Mouse (Mus musculus): Measurements from ENCODE around the gene Polr2c. TPM values are rescaled to one million over a fixed set of nuclear protein-coding genes. Genes with fewer than 3 reads are reported as not detected.
A peak's percentile ranks its signal among the peaks of the same experiment; 100 is the strongest.

Polr2c gene
- total and polyA plus RNA-seq, 3 experiments, result 93.2 to 141 (median 120) TPM

GRCm38 (mm10) chr8:94916960-94917324 is 59.7 kb downstream of the Polr2c start:
- Histone ChIP-seq H3K79me2 (replicated peaks; ENCODE audit: control insufficient read depth, extremely low read depth, insufficient read depth, poor library complexity, severe bottlenecking) (no peaks in the 10 kb centered on the region), H3K27ac (ENCODE audit: insufficient read depth, low read depth) (no peak overlapping the region), H3K4me3 (replicated peaks in 1 of 3; ENCODE audit: low read depth in 2 of 3, low read length in 2 of 3, poor library complexity in 1 of 3) (peak overlapping the region; percentile 44 to 62 (median 59)), H3K4me1 (ENCODE audit: control insufficient read depth in 1 of 2, insufficient read depth in 2 of 2) (peaks cover 12 to 35% of the 10 kb centered on the region in 2 experiments), H3K27me3 (replicated peaks) (peaks cover 1% of the 10 kb centered on the region), H3K4me2 (ENCODE audit: insufficient read depth, low read depth, poor library complexity, severe bottlenecking) (peak overlapping the region; percentile 53), H3K9ac (ENCODE audit: insufficient read depth, low read depth) (peak overlapping the region; percentile 18; the same call in 1 of the 2 replicates), H3K36me3 (replicated peaks in 1 of 2; ENCODE audit: control insufficient read depth in 1 of 2, insufficient read depth in 1 of 2, low read length in 1 of 2) (peaks cover 10 to 15% of the 10 kb centered on the region in 2 experiments), H3K9me3 (replicated peaks; ENCODE audit: low read length) (peaks cover 7% of the 10 kb centered on the region)
- DNase-seq (ENCODE audit: extremely low read depth), result no peak
- in situ Hi-C loops (cut with MboI; ENCODE audit: low pct_ligation_motif_present, low pct_unique_long_range_greater_than_20kb, low sequenced_read_pairs) (no loop called here), dilution Hi-C loops (cut with MboI; ENCODE audit: extremely low pct_ligation_motif_present, extremely low pct_unique_long_range_greater_than_20kb, low sequenced_read_pairs) (no loop called here)
- TF ChIP-seq MAFK (IDR thresholded peaks at IDR 0.05; ENCODE audit: insufficient replicate concordance, low read length) (no peak), TBP (conservative IDR thresholded peaks at IDR 0.05; ENCODE audit: low read depth, low read length) (no peak), JUN (IDR thresholded peaks at IDR 0.05; ENCODE audit: insufficient read depth, low read depth, low read length) (no peak), UBTF (IDR thresholded peaks at IDR 0.05; ENCODE audit: low read depth, low read length) (no peak), SIN3A (IDR thresholded peaks at IDR 0.05; ENCODE audit: low read length) (no peak), ZMIZ1 (IDR thresholded peaks at IDR 0.05; ENCODE audit: low read depth, low read length) (no peak)

GRCm38 (mm10) chr8:94917352-94917751 is 60.1 kb downstream of the Polr2c start:
- Histone ChIP-seq H3K4me1 (ENCODE audit: control insufficient read depth in 1 of 2, insufficient read depth in 2 of 2) (peaks cover 12 to 35% of the 10 kb centered on the region in 2 experiments), H3K79me2 (replicated peaks; ENCODE audit: control insufficient read depth, extremely low read depth, insufficient read depth, poor library complexity, severe bottlenecking) (no peaks in the 10 kb centered on the region), H3K27ac (ENCODE audit: insufficient read depth, low read depth) (no peak overlapping the region), H3K9me3 (replicated peaks; ENCODE audit: low read length) (peaks cover 7% of the 10 kb centered on the region), H3K27me3 (replicated peaks) (peaks cover 1% of the 10 kb centered on the region), H3K4me3 (replicated peaks in 1 of 3; ENCODE audit: low read depth in 2 of 3, low read length in 2 of 3, poor library complexity in 1 of 3) (peak overlapping the region; percentile 59 to 70 (median 62)), H3K9ac (ENCODE audit: insufficient read depth, low read depth) (peak overlapping the region; percentile 70), H3K36me3 (replicated peaks in 1 of 2; ENCODE audit: control insufficient read depth in 1 of 2, insufficient read depth in 1 of 2, low read length in 1 of 2) (peaks cover 10 to 12% of the 10 kb centered on the region in 2 experiments), H3K4me2 (ENCODE audit: insufficient read depth, low read depth, poor library complexity, severe bottlenecking) (peak overlapping the region; percentile 53)
- TF ChIP-seq MAZ (IDR thresholded peaks at IDR 0.05; ENCODE audit: low read depth, low read length) (peak; percentile 30; the same call in 1 of the 2 replicates), RAD21 (IDR thresholded peaks at IDR 0.05; ENCODE audit: low read depth, low read length) (no peak; the same call in 1 of the 2 replicates), POLR2A (IDR thresholded peaks at IDR 0.05; ENCODE audit: low read depth, low read length) (no peak; the same call in none of the 2 replicates), USF2 (conservative IDR thresholded peaks at IDR 0.05; ENCODE audit: low read depth, low read length) (no peak), ZNF384 (IDR thresholded peaks at IDR 0.05; ENCODE audit: low read depth, low read length) (no peak), EP300 (IDR thresholded peaks at IDR 0.05; ENCODE audit: low read length) (no peak), ZC3H11A (IDR thresholded peaks at IDR 0.05; ENCODE audit: low read depth, low read length) (no peak), ZMIZ1 (IDR thresholded peaks at IDR 0.05; ENCODE audit: low read depth, low read length) (no peak), RCOR1 (conservative IDR thresholded peaks at IDR 0.05; ENCODE audit: low read depth, low read length) (no peak), TCF12 (IDR thresholded peaks at IDR 0.05; ENCODE audit: low read depth, low read length) (peak; percentile 34; the same call in 1 of the 2 replicates), GABPA (IDR thresholded peaks at IDR 0.05; ENCODE audit: insufficient replicate concordance, low read depth, low read length) (no peak), USF1 (IDR thresholded peaks at IDR 0.05; ENCODE audit: low read depth, low read length) (no peak), MXI1 (IDR thresholded peaks at IDR 0.05; ENCODE audit: low read depth, low read length) (peak; percentile 28; the same call in 1 of the 2 replicates), CHD2 (IDR thresholded peaks at IDR 0.05; ENCODE audit: low read length) (peak; percentile 69), MEF2A (IDR thresholded peaks at IDR 0.05; ENCODE audit: borderline replicate concordance, low read depth, low read length) (peak; percentile 17; the same call in 1 of the 2 replicates), SIN3A (IDR thresholded peaks at IDR 0.05; ENCODE audit: low read length) (no peak), NELFE (IDR thresholded peaks at IDR 0.05; ENCODE audit: low read depth, low read length) (no peak), CTCF (conservative IDR thresholded peaks at IDR 0.05 in 1 of 2, IDR thresholded peaks at IDR 0.05 in 1 of 2; ENCODE audit: low read depth in 2 of 2, low read length in 2 of 2) (peak in 1 of 2 experiments; percentile 72; a peak in 2 of 4 replicates), SMC3 (IDR thresholded peaks at IDR 0.05; ENCODE audit: low read depth, low read length) (peak; percentile 21; the same call in 1 of the 2 replicates), IRF4 (IDR thresholded peaks at IDR 0.05; ENCODE audit: low read depth, low read length) (no peak; the same call in none of the 2 replicates), E2F4 (IDR thresholded peaks at IDR 0.05; ENCODE audit: insufficient replicate concordance, low read depth, low read length) (no peak), HCFC1 (IDR thresholded peaks at IDR 0.05; ENCODE audit: low read depth, low read length) (peak; percentile 21; the same call in 1 of the 2 replicates), CHD1 (IDR thresholded peaks at IDR 0.05; ENCODE audit: low read depth, low read length) (no peak), BHLHE40 (IDR thresholded peaks at IDR 0.05; ENCODE audit: low read depth, low read length) (no peak), PAX5 (IDR thresholded peaks at IDR 0.05; ENCODE audit: low read length) (no peak), JUND (conservative IDR thresholded peaks at IDR 0.05; ENCODE audit: low read depth, low read length) (no peak)
- in situ Hi-C loops (cut with MboI; ENCODE audit: low pct_ligation_motif_present, low pct_unique_long_range_greater_than_20kb, low sequenced_read_pairs) (no loop called here), dilution Hi-C loops (cut with MboI; ENCODE audit: extremely low pct_ligation_motif_present, extremely low pct_unique_long_range_greater_than_20kb, low sequenced_read_pairs) (no loop called here)
- DNase-seq (ENCODE audit: extremely low read depth), result peak; percentile 82

Measured in CH12.LX (cell line).